Mouse (Mus musculus) lung, embryonic 16.5 days (tissue): ENCODE results near the gene Wnt9b. TPM values are rescaled to one million over a fixed set of nuclear protein-coding genes. Genes with fewer than 3 reads are reported as not detected.
"Not testable (repeated sequence)": the region's sequence is repeated elsewhere in the genome, so short reads cannot be mapped to it uniquely, and the experiment has no call there.

Experiments
- ATAC-seq: fragments of 200-750 bp; cut with Nextera tagmentation; 2 replicates; pipeline ENCODE4 v1.8.0; 2017; ENCODE audit warnings: low read depth, mild to moderate bottlenecking, moderate library complexity
- H3K27ac ChIP-seq: fragments of 300-500 bp; sonication (generic); 2 replicates; pipeline ENCODE4 v1.5.1; 2014; ENCODE audit warnings: mild to moderate bottlenecking, control low read depth, low read length
- H3K27me3 ChIP-seq: fragments of 300-500 bp; sonication (generic); 2 replicates; pipeline ENCODE4 v1.6.1; 2014; ENCODE audit warnings: low read depth, low read length, mixed read lengths; ENCODE audit not compliant: control insufficient read depth, insufficient read depth
- H3K36me3 ChIP-seq: fragments of 300-500 bp; sonication (generic); 2 replicates; pipeline ENCODE4 v1.6.1; 2014; ENCODE audit warnings: low read length; ENCODE audit not compliant: control insufficient read depth, insufficient read depth
- H3K4me1 ChIP-seq: fragments of 300-500 bp; sonication (generic); replicated peaks from 2 replicates; pipeline ENCODE4 v1.6.1; 2014; ENCODE audit warnings: low read length, mixed read lengths; ENCODE audit not compliant: control insufficient read depth, insufficient read depth
- H3K4me2 ChIP-seq: fragments of 300-500 bp; sonication (generic); 2 replicates; pipeline ENCODE4 v1.6.1; 2014; ENCODE audit warnings: low read depth, low read length, control low read depth
- H3K4me3 ChIP-seq: fragments of 300-500 bp; sonication (generic); 2 replicates; pipeline ENCODE4 v1.5.1; 2014; ENCODE audit warnings: mild to moderate bottlenecking, low read length, control low read depth
- H3K9ac ChIP-seq: fragments of 300-500 bp; sonication (generic); 2 replicates; pipeline ENCODE4 v1.6.1; 2014; ENCODE audit warnings: low read length, control low read depth
- H3K9me3 ChIP-seq: fragments of 300-500 bp; sonication (generic); 2 replicates; pipeline ENCODE4 v1.6.1; 2016; ENCODE audit warnings: low read length; ENCODE audit not compliant: control insufficient read depth
- WGBS: fragments of 180-500 bp; shearing (Covaris S2); extraction: QIAGEN DNeasy Blood & Tissue Kit; methylation state at CpG from one replicate; pipeline ENCODE4 v1.1.7; 2014; 5-methylcytosine and 5-hydroxymethylcytosine counted together
- polyA plus RNA-seq: library from polyadenylated mRNA; unstranded; fragments of >200 nt; fragmentation: Nextera tagmentation; extraction: Ambion mirVana; gene quantifications from 2 replicates; pipeline ENCODE4 v1.2.1, GENCODE M21; 2015

The Wnt9b gene
- polyA plus RNA-seq, 1 experiment from 2014 or later: not detected

- WGBS: 50% methylated on average over 6 of the region's 6 CpGs
- no peaks in the 10 kb centered on the region for H3K36me3 ChIP-seq
- H3K27me3 ChIP-seq: peaks cover 8% of the 10 kb centered on the region
- H3K9me3 ChIP-seq: no peaks in the 10 kb centered on the region
- H3K27ac ChIP-seq: no peak overlapping the region
- no peaks in the 10 kb centered on the region for H3K4me1 ChIP-seq
- no peak overlapping the region for H3K4me2 ChIP-seq
- no peak overlapping the region for H3K4me3 ChIP-seq
- H3K9ac ChIP-seq: no peak overlapping the region
- ATAC-seq: no peak
Measured at GRCm38 (mm10) chr11:103764601-103765000, 15.0 kb upstream of the Wnt9b start.

GRCm38 (mm10) chr11:103763410-103764163 is 14.0 kb upstream of the Wnt9b start:
- Histone ChIP-seq H3K27ac (no peak overlapping the region), H3K4me2 (no peak overlapping the region), H3K4me3 (no peak overlapping the region), H3K4me1 (no peaks in the 10 kb centered on the region), H3K36me3 (no peaks in the 10 kb centered on the region), H3K9ac (no peak overlapping the region), H3K27me3 (peaks cover under 1% of the 10 kb centered on the region), H3K9me3 (no peaks in the 10 kb centered on the region)
- 12% methylated on average over 10 of the region's 10 CpGs for WGBS
- ATAC-seq: peak; percentile 38; the same call in 1 of the 2 replicates

- H3K4me1 ChIP-seq, ATAC-seq: not testable (repeated sequence)
Measured at GRCm38 (mm10) chr11:103760891-103761290, 11.3 kb upstream of the Wnt9b start.

GRCm38 (mm10) chr11:103760101-103760500 is 10.5 kb upstream of the Wnt9b start:
- WGBS: 53% methylated on average over 7 of the region's 7 CpGs
- ATAC-seq: no peak
- H3K4me2 ChIP-seq: no peak overlapping the region
- no peak overlapping the region for H3K27ac ChIP-seq
- no peaks in the 10 kb centered on the region for H3K36me3 ChIP-seq
- H3K4me1 ChIP-seq: no peaks in the 10 kb centered on the region
- H3K27me3 ChIP-seq: no peaks in the 10 kb centered on the region; the same call in 1 of the 2 replicates
- H3K4me3 ChIP-seq: no peak overlapping the region
- no peak overlapping the region for H3K9ac ChIP-seq
- no peaks in the 10 kb centered on the region for H3K9me3 ChIP-seq

More at GRCm38 (mm10) chr11:103760891-103761290, 11.3 kb upstream of the Wnt9b start:
- not testable (repeated sequence) for H3K4me3 ChIP-seq, H3K36me3 ChIP-seq, H3K9ac ChIP-seq, H3K4me2 ChIP-seq, H3K27me3 ChIP-seq, H3K27ac ChIP-seq, H3K9me3 ChIP-seq
- 86% methylated on average over 5 of the region's 5 CpGs for WGBS

DNA sequence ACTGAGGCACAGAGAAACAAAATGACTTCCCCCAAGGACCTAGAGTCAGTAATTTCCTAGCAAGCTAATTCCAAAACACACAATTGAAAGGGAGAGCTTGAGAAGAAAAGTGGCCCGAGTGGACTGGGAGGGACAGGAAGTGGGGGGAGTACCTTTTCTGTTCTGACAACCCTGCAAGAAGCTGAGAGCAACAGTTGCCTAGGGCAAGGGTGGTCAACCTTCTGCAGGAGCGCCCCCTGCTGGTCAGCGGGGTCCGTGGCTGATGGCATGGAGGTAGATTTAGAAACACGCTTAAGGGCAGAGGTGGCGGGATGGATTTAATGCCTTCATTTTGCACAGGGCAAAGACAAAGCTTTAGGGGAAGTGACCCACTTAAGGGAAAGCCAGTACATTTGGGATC is 9.1 kb upstream of the Wnt9b start:
- Histone ChIP-seq H3K4me1 (no peaks in the 10 kb centered on the region), H3K4me3 (no peak overlapping the region), H3K27me3 (no peaks in the 10 kb centered on the region; the same call in 1 of the 2 replicates), H3K36me3 (no peaks in the 10 kb centered on the region), H3K4me2 (no peak overlapping the region), H3K27ac (no peak overlapping the region), H3K9me3 (no peaks in the 10 kb centered on the region), H3K9ac (no peak overlapping the region)
- no peak for ATAC-seq
- WGBS: 7% methylated on average over 6 of the region's 6 CpGs

DNA sequence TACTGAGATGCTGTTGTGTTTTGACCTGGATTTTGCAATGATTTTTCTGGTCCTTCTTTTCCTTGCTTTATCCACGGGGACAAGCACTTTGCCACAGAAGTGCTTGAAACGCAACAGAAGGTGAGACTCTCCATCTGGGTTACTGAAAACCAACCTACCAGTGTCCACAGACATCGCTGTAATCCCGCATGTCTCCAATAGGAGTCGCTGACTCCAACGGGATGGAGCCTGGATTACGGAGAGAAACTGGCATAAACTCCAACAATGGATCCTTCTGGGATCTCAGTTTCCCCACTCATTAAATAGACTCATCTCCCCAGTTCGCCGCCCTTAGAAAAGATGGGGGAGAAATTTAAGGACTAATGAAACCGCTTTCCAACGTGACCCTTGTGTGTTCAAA is 8.4 kb upstream of the Wnt9b start:
- no peak for ATAC-seq
- Histone ChIP-seq H3K36me3 (no peaks in the 10 kb centered on the region), H3K4me3 (no peak overlapping the region), H3K4me1 (no peaks in the 10 kb centered on the region), H3K27ac (no peak overlapping the region), H3K27me3 (no peaks in the 10 kb centered on the region; the same call in 1 of the 2 replicates), H3K4me2 (no peak overlapping the region), H3K9ac (no peak overlapping the region), H3K9me3 (no peaks in the 10 kb centered on the region)
- 41% methylated on average over 11 of the region's 11 CpGs for WGBS

- H3K27me3 ChIP-seq: peaks cover 56% of the 10 kb centered on the region
Measured at GRCm38 (mm10) chr11:103750612-103751011, 991 bp upstream of the Wnt9b start.

GRCm38 (mm10) chr11:103735046-103735781 is 14.4 kb downstream of the Wnt9b start:
- H3K36me3 ChIP-seq: no peaks in the 10 kb centered on the region
- peaks cover 7% of the 10 kb centered on the region; the same call in 1 of the 2 replicates for H3K4me1 ChIP-seq
- no peak overlapping the region for H3K4me2 ChIP-seq
- 47% methylated on average over 19 of the region's 19 CpGs for WGBS
- H3K27me3 ChIP-seq: no peaks in the 10 kb centered on the region
- no peak overlapping the region for H3K9ac ChIP-seq
- no peak overlapping the region for H3K4me3 ChIP-seq
- 0 out of 2 replicates have a peak, but pooled peaks have one; percentile 35 for ATAC-seq
- no peak overlapping the region for H3K27ac ChIP-seq
- no peaks in the 10 kb centered on the region for H3K9me3 ChIP-seq

More at GRCm38 (mm10) chr11:103750612-103751011, 991 bp upstream of the Wnt9b start:
- ATAC-seq: no peak
- no peak overlapping the region for H3K27ac ChIP-seq
- H3K4me1 ChIP-seq: peaks cover 3% of the 10 kb centered on the region; the same call in 1 of the 2 replicates
- no peak overlapping the region for H3K4me2 ChIP-seq
- H3K9ac ChIP-seq: no peak overlapping the region
- no peaks in the 10 kb centered on the region for H3K9me3 ChIP-seq
- H3K4me3 ChIP-seq: no peak overlapping the region
- WGBS: 51% methylated on average over 3 of the region's 3 CpGs
- no peaks in the 10 kb centered on the region for H3K36me3 ChIP-seq

DNA sequence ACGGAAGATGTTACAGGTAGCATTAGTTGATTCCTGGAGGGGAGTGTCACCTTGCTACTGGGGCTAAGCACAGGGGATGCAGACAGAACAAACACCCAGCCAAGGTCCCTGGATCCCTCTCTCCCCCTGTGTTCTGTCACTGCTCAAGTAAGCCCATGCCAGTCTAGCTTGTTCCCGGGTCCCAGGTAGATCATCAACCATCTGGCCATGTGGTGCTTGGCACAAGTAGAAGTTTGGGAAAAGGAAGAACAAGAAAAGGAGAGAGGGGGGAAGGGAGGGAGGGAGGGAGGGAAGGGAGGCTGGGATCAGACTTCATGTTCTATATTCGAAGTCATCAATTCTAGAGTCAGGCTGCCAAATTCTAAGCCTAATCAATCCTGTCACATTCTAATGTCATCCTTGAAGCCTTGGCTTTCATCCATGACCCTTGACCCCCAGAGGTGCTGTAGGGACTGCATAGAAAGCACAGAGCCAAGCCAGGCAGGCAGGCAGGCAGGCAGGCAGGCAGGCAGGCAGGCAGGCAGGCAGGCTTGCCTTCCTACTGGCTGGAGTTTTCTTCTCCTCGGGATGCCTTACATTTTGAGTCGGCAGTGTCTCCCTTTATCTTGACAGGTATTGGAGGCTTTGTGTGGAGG is 15.1 kb downstream of the Wnt9b start:
- no peak overlapping the region for H3K27ac ChIP-seq
- H3K9me3 ChIP-seq: no peaks in the 10 kb centered on the region
- ATAC-seq: no peak
- no peaks in the 10 kb centered on the region for H3K36me3 ChIP-seq
- no peak overlapping the region for H3K4me3 ChIP-seq
- 47% methylated on average over 5 of the region's 5 CpGs for WGBS
- no peaks in the 10 kb centered on the region for H3K27me3 ChIP-seq
- no peak overlapping the region for H3K9ac ChIP-seq
- H3K4me2 ChIP-seq: no peak overlapping the region
- peaks cover 7% of the 10 kb centered on the region; the same call in 1 of the 2 replicates for H3K4me1 ChIP-seq
